Mouse (Mus musculus): ENCODE results near the gene Boll. TPM values are rescaled to one million over a fixed set of nuclear protein-coding genes. Genes with fewer than 3 reads are reported as not detected.

The Boll gene
- polyA plus RNA-seq, 1 experiment from 2014 or later: not detected

DNA sequence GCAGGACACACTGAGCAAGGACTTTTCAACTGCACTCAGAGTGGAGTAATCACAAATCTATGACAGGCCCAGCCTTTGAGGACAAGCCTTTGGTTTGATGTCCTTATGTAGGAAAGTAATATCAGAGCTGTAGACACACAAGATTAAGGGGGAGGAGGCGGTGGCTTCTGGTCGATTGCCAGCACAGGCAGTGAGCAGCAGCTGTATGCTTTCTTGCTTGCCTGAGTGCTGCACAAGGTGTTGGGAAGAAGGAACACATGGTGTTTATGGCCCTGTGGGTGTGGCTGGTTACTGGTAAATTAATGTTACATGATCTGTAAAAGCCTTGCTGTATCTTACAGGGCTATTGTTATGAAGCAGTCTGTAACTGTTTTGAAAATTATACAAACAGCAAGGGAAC is 146.1 kb downstream of the Boll start:
- Histone ChIP-seq H3K4me3 (ENCODE audit: low read depth, low read length) (no peak overlapping the region), H3K9me3 (ENCODE audit: control insufficient read depth, low read length) (no peaks in the 10 kb centered on the region), H3K36me3 (ENCODE audit: control insufficient read depth, insufficient read depth, low read length) (no peaks in the 10 kb centered on the region), H3K9ac (replicated peaks; ENCODE audit: low read depth, low read length) (no peak overlapping the region), H3K27ac (ENCODE audit: low read depth, low read length) (no peak overlapping the region), H3K4me1 (ENCODE audit: control insufficient read depth, insufficient read depth, low read length) (no peaks in the 10 kb centered on the region), H3K27me3 (ENCODE audit: control insufficient read depth, insufficient read depth, low read length) (no peaks in the 10 kb centered on the region), H3K4me2 (ENCODE audit: low read depth, low read length) (no peak overlapping the region)
- WGBS: 51% methylated on average over 2 of the region's 2 CpGs
- ATAC-seq (ENCODE audit: low read depth): no peak

DNA sequence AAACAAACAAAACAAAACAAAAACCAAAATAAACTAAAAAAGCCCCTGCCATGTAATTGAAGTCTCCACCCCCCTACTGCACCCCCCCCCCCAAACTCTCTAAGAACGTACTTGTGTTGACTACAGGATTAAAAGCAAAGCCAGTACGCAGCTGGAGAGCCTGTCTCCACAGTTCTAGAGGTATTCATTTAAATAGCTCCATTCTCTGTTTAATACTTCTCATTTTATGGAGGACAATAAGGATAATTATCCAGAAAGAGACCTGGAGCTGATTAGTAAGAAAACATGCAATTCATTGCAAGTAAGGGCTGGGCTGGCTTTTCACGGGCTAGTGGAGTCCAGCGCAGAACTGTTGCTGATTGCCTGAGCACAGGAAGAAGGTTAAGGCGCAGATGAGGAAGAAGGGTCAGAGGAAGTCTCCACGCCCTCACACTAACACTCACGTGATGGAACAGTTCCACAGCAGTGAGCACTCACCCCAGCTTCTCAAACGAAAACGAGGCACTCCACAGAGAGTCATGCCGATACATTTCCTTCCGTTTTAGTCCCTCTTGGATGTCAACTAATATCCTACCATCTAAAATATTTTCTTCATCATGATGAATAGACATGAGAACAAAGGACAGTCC is 148.0 kb downstream of the Boll start:
- 68% methylated on average over 11 of the region's 11 CpGs for WGBS

DNA sequence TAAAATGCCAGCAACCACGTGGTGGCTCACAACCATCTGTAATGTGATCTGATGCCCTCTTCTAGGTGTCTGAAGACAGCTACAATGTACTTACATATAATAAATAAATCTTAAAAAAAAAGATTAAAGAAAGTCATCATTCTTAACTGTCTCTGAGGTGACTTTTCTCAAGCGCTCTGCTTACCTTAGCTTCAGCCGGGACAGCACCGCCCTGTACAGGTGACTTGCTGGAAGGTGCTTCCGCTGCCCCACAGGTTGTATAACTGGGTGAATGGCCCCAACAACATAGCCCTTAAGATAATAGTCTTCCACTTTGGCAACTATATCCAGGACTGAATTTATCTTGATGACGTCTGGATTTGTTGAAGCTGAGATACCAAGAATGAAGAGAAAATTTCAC is 149.3 kb downstream of the Boll start:
- no peak for ATAC-seq (ENCODE audit: low read depth)
- no peaks in the 10 kb centered on the region for H3K9me3 ChIP-seq (ENCODE audit: control insufficient read depth, low read length)
- no peaks in the 10 kb centered on the region for H3K4me1 ChIP-seq (ENCODE audit: control insufficient read depth, insufficient read depth, low read length)
- H3K9ac ChIP-seq (replicated peaks; ENCODE audit: low read depth, low read length): no peak overlapping the region
- H3K4me2 ChIP-seq (ENCODE audit: low read depth, low read length): no peak overlapping the region
- H3K27me3 ChIP-seq (ENCODE audit: control insufficient read depth, insufficient read depth, low read length): no peaks in the 10 kb centered on the region
- WGBS: 88% methylated on average over 6 of the region's 6 CpGs
- H3K36me3 ChIP-seq (ENCODE audit: control insufficient read depth, insufficient read depth, low read length): no peaks in the 10 kb centered on the region
- H3K27ac ChIP-seq (ENCODE audit: low read depth, low read length): no peak overlapping the region
- no peak overlapping the region for H3K4me3 ChIP-seq (ENCODE audit: low read depth, low read length)

More for the DNA sequence above, 148.0 kb downstream of the Boll start:
- no peak for ATAC-seq (ENCODE audit: low read depth)
- no peak overlapping the region for H3K9ac ChIP-seq (replicated peaks; ENCODE audit: low read depth, low read length)
- no peaks in the 10 kb centered on the region for H3K9me3 ChIP-seq (ENCODE audit: control insufficient read depth, low read length)
- no peak overlapping the region for H3K4me3 ChIP-seq (ENCODE audit: low read depth, low read length)
- H3K27me3 ChIP-seq (ENCODE audit: control insufficient read depth, insufficient read depth, low read length): no peaks in the 10 kb centered on the region
- H3K4me1 ChIP-seq (ENCODE audit: control insufficient read depth, insufficient read depth, low read length): no peaks in the 10 kb centered on the region
- no peak overlapping the region for H3K27ac ChIP-seq (ENCODE audit: low read depth, low read length)
- H3K36me3 ChIP-seq (ENCODE audit: control insufficient read depth, insufficient read depth, low read length): no peaks in the 10 kb centered on the region
- H3K4me2 ChIP-seq (ENCODE audit: low read depth, low read length): no peak overlapping the region

DNA sequence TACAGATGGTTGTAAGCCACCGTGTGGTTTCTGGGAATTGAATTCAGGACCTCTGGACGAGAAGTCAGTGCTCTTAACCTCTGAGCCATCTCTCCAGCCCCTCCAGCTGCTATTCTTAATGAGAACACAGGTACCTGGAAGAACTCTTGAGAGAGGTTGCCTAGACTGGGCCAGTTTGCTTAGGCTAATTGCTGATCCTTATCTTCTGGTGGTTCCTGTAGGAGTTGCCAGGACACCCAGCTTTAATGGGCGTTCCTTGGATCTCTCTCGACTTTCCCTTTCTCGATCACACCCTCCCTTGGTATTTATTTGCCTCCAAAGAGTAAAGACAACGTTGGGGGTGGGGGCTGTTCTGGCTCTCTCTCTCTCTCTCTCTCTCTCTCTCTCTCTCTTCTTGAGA is 149.8 kb downstream of the Boll start:
- H3K4me3 ChIP-seq (ENCODE audit: low read depth, low read length): no peak overlapping the region

DNA sequence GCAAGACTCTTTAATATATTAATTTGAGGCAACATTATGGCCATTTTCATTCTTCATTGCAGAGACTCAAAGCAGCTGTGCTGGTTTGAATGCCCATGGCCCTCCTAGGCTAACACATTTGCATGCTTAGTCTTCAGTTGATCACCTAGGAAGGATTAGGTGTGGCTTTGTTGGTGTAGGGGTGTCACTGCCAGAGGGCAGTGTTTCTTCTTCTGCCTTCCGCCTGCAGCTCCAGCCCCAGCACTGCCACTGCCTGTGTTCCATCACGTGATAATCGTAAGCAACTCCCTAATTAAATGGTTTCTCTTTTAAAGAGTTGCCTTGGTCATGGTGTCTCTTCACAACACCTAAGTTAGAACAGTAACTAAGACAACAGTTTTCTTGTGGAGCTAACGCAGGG is 150.5 kb downstream of the Boll start:
- H3K36me3 ChIP-seq (ENCODE audit: control insufficient read depth, insufficient read depth, low read length): no peaks in the 10 kb centered on the region
- H3K4me2 ChIP-seq (ENCODE audit: low read depth, low read length): no peak overlapping the region
- no peak for ATAC-seq (ENCODE audit: low read depth)
- H3K4me1 ChIP-seq (ENCODE audit: control insufficient read depth, insufficient read depth, low read length): no peaks in the 10 kb centered on the region
- 90% methylated on average over 4 of the region's 4 CpGs for WGBS
- no peaks in the 10 kb centered on the region for H3K27me3 ChIP-seq (ENCODE audit: control insufficient read depth, insufficient read depth, low read length)
- no peaks in the 10 kb centered on the region for H3K9me3 ChIP-seq (ENCODE audit: control insufficient read depth, low read length)
- H3K27ac ChIP-seq (ENCODE audit: low read depth, low read length): no peak overlapping the region
- no peak overlapping the region for H3K4me3 ChIP-seq (ENCODE audit: low read depth, low read length)
- no peak overlapping the region for H3K9ac ChIP-seq (replicated peaks; ENCODE audit: low read depth, low read length)

More for the DNA sequence above, 149.8 kb downstream of the Boll start:
- no peak overlapping the region for H3K27ac ChIP-seq (ENCODE audit: low read depth, low read length)
- ATAC-seq (ENCODE audit: low read depth): no peak
- no peak overlapping the region for H3K4me2 ChIP-seq (ENCODE audit: low read depth, low read length)
- no peaks in the 10 kb centered on the region for H3K4me1 ChIP-seq (ENCODE audit: control insufficient read depth, insufficient read depth, low read length)
- 75% methylated on average over 6 of the region's 6 CpGs for WGBS
- no peaks in the 10 kb centered on the region for H3K27me3 ChIP-seq (ENCODE audit: control insufficient read depth, insufficient read depth, low read length)
- H3K9me3 ChIP-seq (ENCODE audit: control insufficient read depth, low read length): no peaks in the 10 kb centered on the region
- H3K9ac ChIP-seq (replicated peaks; ENCODE audit: low read depth, low read length): no peak overlapping the region
- no peaks in the 10 kb centered on the region for H3K36me3 ChIP-seq (ENCODE audit: control insufficient read depth, insufficient read depth, low read length)

DNA sequence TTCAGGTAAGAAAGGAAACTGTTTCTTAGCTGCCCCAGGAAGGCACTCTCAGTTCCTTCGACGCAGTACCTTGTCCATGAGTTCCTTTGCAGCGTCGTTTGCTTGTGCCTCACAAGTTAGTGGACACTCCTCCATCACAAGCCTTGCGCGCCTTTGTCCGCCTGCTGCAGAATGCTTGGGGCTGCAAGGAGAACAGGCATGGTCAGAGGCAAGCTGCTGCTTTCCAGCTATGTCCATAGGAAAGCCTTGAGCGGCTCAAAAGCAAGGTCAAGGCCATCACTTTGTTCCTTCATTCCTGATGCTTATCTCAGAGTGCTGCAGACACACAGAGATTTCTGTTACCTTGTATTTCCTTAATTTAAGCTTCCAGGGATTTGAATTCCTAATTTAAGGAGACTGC is 152.2 kb downstream of the Boll start:
- no peaks in the 10 kb centered on the region for H3K9me3 ChIP-seq (ENCODE audit: control insufficient read depth, low read length)
- no peak overlapping the region for H3K4me3 ChIP-seq (ENCODE audit: low read depth, low read length)
- WGBS: 83% methylated on average over 8 of the region's 8 CpGs
- H3K27ac ChIP-seq (ENCODE audit: low read depth, low read length): no peak overlapping the region
- H3K9ac ChIP-seq (replicated peaks; ENCODE audit: low read depth, low read length): no peak overlapping the region
- H3K4me1 ChIP-seq (ENCODE audit: control insufficient read depth, insufficient read depth, low read length): no peaks in the 10 kb centered on the region
- no peaks in the 10 kb centered on the region for H3K36me3 ChIP-seq (ENCODE audit: control insufficient read depth, insufficient read depth, low read length)
- H3K4me2 ChIP-seq (ENCODE audit: low read depth, low read length): no peak overlapping the region
- ATAC-seq (ENCODE audit: low read depth): no peak
- no peaks in the 10 kb centered on the region for H3K27me3 ChIP-seq (ENCODE audit: control insufficient read depth, insufficient read depth, low read length)

DNA sequence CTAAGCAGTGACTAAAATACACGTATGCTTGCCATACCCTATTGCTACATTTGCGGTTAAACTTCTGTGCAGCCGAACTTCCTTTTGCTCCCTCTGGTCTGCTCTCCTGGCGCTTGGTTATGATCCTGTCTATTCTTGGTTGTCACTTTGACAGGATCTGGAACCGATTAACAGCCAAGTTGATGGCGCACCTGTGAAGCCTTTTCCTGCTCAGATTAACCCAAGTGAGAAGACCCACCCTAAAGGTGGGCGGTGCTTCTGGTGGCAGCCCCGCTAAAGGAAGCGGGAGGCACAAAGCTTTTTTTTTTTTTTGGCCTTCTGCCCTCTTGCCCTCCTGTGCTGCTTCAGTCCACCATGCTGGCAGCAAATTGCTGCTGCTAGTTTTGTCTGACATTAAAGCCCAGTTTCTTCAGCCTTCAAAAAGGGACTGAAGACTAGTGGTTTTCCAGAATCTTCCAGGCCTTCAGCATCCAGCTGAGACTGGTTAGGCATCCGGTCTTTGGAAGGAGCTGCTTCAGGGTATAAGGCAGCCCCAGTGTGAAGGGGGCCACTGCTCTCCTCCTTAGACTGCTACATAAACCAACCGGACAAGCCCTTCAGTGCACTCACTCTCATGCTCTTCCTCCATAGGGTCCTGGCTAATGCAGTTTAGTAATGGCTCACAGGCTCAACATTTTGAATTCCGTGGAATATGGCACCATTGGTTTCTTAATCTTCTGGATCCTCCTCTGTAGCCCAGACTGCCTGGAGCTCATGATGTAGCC is 152.9 kb downstream of the Boll start:
- Histone ChIP-seq H3K36me3 (ENCODE audit: control insufficient read depth, insufficient read depth, low read length) (no peaks in the 10 kb centered on the region), H3K4me2 (ENCODE audit: low read depth, low read length) (no peak overlapping the region), H3K9ac (replicated peaks; ENCODE audit: low read depth, low read length) (no peak overlapping the region), H3K9me3 (ENCODE audit: control insufficient read depth, low read length) (no peaks in the 10 kb centered on the region), H3K27me3 (ENCODE audit: control insufficient read depth, insufficient read depth, low read length) (no peaks in the 10 kb centered on the region), H3K4me1 (ENCODE audit: control insufficient read depth, insufficient read depth, low read length) (no peaks in the 10 kb centered on the region), H3K27ac (ENCODE audit: low read depth, low read length) (no peak overlapping the region), H3K4me3 (ENCODE audit: low read depth, low read length) (no peak overlapping the region)
- WGBS: 61% methylated on average over 12 of the region's 12 CpGs
- ATAC-seq (ENCODE audit: low read depth): no peak

DNA sequence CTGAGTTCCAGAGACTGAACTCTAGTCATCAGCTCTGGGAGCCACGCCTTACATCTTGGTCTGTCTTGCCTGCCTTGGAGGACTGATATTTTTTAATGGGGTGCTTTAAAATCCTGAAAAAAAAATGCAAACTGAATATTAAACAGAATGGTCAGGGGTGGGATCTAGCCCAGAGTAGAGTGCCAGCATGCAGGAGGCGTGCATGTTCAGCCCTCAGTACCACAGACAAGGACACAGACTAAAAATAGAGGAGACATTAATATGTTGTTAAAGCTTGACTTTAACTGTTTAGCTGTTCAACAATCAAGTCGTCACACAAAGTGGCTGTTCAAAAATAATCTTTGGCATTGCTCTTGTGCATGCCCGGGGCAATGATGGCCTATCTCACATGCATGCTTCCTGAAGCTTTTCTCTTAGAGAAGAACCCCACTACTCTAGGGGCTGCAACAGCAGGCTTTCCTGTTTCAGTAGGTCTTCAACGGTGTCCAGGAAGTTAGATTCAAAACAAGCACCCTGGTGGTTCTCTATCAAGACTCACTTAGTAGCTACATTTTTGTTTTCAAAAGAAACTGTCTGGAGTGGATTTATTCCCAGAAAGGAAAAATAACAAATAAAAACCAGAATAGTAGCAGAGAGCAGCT is 154.6 kb downstream of the Boll start:
- Histone ChIP-seq H3K27ac (ENCODE audit: low read depth, low read length) (no peak overlapping the region), H3K36me3 (ENCODE audit: control insufficient read depth, insufficient read depth, low read length) (no peaks in the 10 kb centered on the region), H3K9me3 (ENCODE audit: control insufficient read depth, low read length) (no peaks in the 10 kb centered on the region), H3K4me3 (ENCODE audit: low read depth, low read length) (no peak overlapping the region), H3K4me2 (ENCODE audit: low read depth, low read length) (no peak overlapping the region), H3K27me3 (ENCODE audit: control insufficient read depth, insufficient read depth, low read length) (no peaks in the 10 kb centered on the region), H3K4me1 (ENCODE audit: control insufficient read depth, insufficient read depth, low read length) (no peaks in the 10 kb centered on the region), H3K9ac (replicated peaks; ENCODE audit: low read depth, low read length) (no peak overlapping the region)
- WGBS: 77% methylated on average over 5 of the region's 5 CpGs
- ATAC-seq (ENCODE audit: low read depth): no peak

DNA sequence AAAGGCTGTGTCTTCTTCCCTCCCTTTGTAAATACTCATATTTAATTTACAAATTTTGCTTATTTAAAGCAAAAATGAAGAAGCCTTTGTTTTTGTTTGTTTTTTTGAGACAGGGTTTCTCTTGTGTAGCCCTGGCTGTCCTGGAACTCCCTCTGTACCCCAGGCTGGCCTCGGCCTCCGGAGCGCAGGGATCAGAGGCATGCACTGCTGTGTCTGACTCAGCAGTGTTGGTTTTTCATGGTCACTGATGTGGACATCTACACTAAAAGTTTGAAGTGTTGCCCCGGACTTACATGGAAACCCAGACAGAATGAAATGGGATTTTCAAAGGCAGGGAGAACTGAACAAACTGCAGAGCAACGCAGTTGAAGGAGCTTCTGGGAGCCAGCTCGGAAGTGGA is 155.7 kb downstream of the Boll start:
- H3K4me1 ChIP-seq (ENCODE audit: control insufficient read depth, insufficient read depth, low read length): no peaks in the 10 kb centered on the region
- WGBS: 92% methylated on average over 6 of the region's 6 CpGs
- no peaks in the 10 kb centered on the region for H3K36me3 ChIP-seq (ENCODE audit: control insufficient read depth, insufficient read depth, low read length)
- H3K9me3 ChIP-seq (ENCODE audit: control insufficient read depth, low read length): no peaks in the 10 kb centered on the region
- ATAC-seq (ENCODE audit: low read depth): no peak
- no peak overlapping the region for H3K4me3 ChIP-seq (ENCODE audit: low read depth, low read length)
- H3K27ac ChIP-seq (ENCODE audit: low read depth, low read length): no peak overlapping the region
- H3K27me3 ChIP-seq (ENCODE audit: control insufficient read depth, insufficient read depth, low read length): no peaks in the 10 kb centered on the region
- H3K4me2 ChIP-seq (ENCODE audit: low read depth, low read length): no peak overlapping the region
- no peak overlapping the region for H3K9ac ChIP-seq (replicated peaks; ENCODE audit: low read depth, low read length)

All from neural tube, embryonic 14.5 days (tissue).